Mouse (Mus musculus): Measurements from ENCODE around the gene Phox2b. TPM values are rescaled to one million over a fixed set of nuclear protein-coding genes. Genes with fewer than 3 reads are reported as not detected.

The Phox2b gene
- polyA plus RNA-seq (2012; rRNA removed) = 0.02 TPM in 1 of 2 replicates, not detected in the other

DNA sequence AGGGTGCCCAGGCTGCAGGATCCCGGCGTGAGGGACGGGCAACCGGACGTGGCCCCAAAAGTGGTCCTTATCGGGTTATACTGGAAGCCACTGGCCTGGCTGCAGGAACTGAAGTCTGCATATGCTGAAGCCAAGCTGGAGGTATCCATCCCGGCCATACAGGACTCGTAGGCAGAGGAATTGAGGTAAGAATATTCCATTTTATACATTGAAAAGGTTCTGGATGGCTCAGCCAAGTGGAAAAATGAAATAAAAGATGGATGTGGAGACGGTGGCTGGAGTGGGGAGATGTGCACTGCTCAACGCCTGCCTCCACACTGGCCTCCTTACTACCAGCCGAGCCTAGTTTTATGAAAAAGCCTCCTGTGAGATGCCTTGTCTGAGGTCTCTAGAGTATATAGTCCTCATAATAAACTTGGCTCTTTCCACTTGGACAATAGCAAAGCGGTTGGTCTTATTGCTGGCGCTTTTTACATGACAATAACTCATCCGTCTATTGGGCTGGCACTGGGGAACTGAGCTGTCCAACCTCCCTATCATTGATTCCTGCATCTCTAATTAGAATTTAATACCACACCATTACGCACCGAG lies at the start of gene Phox2b:
Phox2b (minus strand) TSS at position 569 of the 591 bp plus-strand sequence.
- peak in 1 of 2 experiments; percentile 9 for DNase-seq (ENCODE audit: extremely low spot score in 1 of 2, low spot score in 1 of 2)

DNA sequence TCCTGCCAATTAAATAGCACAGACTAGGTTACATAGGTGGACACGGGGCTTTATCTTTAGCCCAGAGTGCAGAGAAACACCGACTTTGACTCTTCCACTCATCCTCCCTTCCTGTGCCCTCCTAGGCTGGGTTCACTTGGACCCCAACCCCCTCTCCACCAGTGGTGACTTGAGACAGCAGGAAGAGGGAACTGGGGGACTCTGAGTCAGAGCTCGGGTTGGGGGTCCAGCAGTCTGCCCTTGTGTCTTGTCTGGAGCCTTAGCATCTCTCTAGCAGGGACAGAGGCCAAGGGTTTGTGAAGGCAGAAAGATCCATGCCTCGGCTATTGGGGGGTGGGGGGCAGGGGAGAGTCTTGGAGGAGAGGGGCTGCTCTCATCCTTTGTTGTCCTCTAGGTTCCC lies 43.5 kb upstream of the Phox2b start:
- DNase-seq (ENCODE audit: extremely low spot score in 1 of 2, low spot score in 1 of 2) = no peak

DNA sequence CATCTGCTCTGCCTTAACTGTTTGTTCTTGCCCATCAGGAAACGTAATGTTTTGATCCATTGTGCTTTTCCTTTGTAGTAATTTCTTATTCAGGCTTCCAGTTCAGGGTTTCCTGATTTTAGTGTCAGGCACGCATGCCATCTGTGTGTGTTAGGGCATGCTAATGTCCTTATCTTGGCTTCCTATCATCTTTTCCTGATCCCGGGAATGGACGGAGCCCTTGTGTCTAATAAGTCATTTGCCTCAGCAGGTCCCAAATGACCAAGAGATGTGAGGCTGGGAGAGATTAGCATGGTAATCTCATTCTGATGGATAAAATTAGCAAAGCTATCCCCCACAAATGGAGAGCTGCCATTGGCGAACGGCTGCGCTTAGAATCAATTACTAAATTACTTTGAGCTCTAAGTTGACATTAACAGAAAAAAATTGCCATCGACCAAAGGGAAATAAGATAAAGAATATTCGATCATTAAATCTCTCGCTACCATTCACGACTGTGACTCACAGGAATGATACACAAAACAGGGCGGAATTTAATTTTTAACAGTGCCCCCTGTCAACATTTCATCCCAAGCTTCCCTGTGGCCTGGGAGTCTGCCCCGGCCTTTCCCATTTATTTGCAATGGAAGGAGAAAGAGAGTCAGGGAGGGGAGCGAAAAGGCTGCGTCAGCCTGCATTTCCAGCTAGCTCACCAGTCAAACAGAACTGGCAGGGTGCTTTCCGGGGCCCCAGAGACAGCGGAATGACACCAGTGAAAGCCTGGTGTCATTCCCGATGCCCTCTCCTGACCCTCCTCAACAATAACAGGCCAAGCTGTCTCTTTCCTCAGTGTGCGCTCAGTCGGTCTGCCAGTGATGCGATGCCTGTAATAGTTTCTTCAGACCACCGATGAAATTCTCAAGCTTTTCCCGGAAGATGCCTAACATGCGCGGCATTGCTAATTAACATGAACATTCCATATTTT lies 40.2 kb upstream of the Phox2b start:
- no peak for DNase-seq (ENCODE audit: extremely low spot score in 1 of 2, low spot score in 1 of 2)

DNA sequence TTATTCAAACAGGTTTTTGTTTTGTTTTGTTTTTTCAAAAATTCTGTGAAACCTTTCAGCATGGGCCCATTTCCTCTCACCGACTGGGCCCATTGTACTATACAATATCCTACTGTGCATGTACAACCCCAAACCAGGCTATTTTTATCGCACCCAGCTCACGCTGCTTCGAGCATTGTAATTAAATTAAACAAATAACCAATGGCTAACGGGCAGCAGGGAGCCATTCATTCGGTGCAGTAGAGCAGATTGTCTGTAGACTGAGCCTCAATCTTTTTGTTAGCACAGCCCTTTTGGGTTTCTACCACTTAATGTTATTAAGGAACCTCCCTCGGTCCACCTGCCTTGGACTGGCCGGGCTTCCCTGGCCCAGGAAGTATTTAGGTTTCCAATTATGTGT lies 39.5 kb upstream of the Phox2b start:
- no peak for DNase-seq (ENCODE audit: extremely low spot score in 1 of 2, low spot score in 1 of 2)

DNA sequence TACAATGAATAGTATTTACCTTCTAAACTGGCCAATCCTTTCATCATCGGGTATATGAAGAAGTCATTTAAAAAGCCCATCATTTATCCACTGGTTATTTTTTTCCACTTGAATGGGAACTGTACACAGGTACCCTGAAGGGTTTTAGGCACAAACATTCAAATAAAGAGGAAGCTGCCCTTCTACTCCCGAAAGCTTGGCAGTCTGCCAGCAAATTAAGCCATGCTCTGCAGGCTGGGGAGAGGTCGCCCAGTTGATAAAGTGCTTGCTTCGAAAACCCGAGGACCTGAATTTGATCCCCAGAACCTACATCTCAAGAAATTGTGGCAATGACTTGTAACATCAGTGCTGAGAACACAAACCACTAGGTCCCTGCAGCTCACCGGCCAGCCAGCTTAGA lies 35.6 kb upstream of the Phox2b start:
- DNase-seq (ENCODE audit: extremely low spot score in 1 of 2, low spot score in 1 of 2) = no peak

DNA sequence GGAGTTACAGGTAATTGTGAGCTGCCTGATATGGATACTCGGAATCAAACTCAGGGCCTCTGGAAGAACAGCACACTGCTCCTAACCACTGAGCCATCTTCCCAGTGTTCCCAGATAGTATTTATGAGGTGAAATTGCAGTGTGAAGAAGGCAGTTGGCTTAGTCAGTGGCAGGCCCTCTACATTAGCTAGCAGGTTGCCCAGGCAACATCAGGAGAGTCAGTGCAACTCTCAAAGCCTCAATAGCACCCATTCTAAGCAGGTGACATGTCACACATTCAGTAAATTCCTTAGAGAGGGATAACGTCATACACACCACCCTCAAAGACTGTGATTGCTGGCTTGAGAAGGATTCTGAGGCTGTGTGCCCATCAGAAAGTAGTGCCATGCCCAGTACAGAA lies 32.6 kb upstream of the Phox2b start:
- DNase-seq (ENCODE audit: extremely low spot score in 1 of 2, low spot score in 1 of 2) = no peak

DNA sequence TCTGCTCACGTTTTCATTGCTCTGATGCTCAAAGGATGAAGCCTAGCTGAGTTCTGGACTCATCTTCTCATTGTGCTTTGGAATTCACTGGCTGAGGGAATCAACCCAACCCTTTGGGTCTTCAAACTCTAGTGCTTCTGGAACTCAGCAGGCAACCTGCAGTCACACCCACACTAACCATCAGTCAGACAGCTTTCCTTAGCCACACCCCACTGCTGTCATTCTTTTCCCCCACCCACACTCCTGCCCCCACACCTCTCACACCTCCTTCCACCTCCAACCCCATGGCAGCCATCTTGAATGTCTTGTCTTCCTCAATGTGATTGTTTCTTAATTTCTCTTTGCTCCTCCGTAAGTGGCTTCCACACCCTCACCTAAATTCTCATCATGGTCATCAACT lies 7.2 kb upstream of the Phox2b start:
- DNase-seq (ENCODE audit: extremely low spot score in 1 of 2, low spot score in 1 of 2) = no peak

DNA sequence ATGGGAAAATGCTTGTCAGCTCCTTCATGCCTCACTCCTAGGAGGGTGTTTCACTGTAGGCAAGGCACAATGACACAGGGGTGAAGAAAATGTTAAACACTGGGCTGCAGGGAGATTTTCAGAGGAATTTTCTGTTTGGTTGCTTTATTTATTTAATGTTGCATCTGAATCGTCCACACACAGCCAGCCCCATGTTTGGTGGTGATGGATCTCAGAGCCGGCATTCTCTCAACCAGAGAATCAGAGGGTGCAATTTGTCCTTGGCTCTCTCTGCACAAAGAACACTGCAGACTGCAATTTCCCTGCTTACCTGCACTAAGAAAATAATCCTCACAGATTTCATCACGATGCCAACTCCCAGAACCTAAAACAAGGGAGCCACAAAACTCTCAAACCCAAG lies 3.9 kb upstream of the Phox2b start:
- DNase-seq (ENCODE audit: extremely low spot score in 1 of 2, low spot score in 1 of 2) = no peak

DNA sequence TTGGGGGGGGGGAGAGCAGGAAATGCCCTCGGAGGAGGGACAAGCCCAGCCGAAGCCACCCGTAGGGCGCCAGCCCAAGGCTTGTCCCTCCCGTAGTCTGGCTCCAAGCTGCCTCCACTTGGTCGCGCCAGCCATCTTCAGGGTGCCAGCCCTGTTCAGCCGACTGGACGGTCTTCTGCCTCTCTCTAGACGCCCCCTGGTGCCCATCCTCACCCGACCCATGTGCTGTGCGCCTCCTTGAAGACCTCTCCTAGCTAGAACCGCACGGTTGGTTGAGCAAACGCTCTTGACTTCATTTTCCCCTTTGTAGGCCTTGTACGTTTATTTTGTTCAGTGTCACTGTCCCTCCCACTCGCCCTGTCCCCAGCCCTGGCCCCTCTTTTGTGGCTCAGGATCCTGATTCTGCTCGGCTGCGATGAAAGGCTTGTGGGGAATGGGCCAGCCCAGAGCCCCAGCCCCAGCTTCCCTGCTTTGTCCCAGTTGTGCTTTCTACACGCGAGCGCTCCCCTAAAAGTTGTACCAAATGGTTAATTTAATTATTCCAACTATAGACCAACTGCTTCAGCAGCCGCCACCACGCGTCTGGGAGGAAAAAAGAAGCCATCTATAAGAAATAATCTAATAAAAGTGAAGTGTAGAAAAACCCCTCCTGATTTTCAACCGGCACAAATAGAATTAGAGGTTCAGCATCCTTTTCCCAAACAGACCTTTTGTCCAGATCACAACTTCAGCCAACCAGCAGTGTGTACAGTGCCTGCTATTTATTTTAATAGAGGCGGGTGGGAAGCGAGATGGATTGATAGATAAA lies 2.9 kb upstream of the Phox2b start:
- no peak for DNase-seq (ENCODE audit: extremely low spot score in 1 of 2, low spot score in 1 of 2)

DNA sequence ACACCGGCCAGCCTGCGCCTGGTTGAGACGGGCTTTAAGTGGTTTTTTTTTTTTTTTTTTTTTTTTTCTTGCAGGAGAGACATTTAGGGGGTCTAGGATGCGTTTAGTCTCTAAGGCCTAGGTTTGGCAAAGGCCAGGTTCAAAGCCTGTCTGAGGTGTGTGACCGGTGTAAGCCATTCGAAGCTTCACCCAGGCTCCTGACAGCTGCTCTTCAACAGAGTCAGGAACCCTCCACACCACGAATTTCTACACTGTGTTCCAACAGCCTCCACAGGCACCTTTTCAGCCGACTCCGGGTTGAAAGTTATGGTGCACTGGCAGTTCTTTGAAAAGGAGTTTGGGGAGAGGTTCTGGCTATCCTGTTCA lies 2.3 kb upstream of the Phox2b start:
- DNase-seq (ENCODE audit: extremely low spot score in 1 of 2, low spot score in 1 of 2) = no peak

DNA sequence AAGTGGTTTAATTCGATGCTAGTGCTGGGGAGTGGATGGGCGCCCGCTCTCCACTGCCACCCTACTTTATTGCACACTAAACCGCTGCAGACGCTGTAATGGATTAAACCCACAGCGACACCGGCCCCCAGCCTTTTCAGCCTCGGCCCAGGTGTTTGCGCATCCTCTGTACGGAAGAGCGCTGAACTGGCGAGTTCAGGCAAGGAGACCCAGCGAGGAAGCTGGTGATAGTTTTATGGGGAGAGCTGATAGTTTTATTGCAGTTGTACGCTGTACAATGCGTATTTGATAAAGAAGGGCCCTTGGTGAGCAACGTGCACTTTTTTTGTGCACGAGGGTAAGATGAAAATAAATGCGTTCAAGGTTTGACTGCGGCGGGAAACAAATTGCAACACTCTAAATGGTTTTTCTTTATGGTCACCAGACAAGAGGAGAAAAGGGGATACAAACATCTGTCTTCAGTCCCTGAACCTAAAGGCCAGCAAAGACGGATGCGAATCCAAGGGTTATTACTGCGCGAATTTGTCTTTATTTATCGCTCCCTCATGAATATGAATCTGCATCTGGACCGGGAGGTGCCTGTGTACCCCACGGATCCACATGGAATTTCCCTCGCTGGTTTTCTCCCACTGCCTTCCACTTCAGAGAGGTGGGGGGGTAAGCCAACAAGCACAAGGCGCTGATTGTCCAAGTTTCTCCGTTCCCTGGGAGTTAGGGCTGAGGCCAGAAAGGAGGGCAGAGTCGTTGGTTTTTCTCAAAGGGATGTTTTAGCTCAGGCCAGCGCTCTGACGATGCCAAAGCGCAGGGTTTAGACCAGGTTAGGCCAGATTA lies 1.7 kb upstream of the Phox2b start:
- no peak for DNase-seq (ENCODE audit: extremely low spot score in 1 of 2, low spot score in 1 of 2)

DNA sequence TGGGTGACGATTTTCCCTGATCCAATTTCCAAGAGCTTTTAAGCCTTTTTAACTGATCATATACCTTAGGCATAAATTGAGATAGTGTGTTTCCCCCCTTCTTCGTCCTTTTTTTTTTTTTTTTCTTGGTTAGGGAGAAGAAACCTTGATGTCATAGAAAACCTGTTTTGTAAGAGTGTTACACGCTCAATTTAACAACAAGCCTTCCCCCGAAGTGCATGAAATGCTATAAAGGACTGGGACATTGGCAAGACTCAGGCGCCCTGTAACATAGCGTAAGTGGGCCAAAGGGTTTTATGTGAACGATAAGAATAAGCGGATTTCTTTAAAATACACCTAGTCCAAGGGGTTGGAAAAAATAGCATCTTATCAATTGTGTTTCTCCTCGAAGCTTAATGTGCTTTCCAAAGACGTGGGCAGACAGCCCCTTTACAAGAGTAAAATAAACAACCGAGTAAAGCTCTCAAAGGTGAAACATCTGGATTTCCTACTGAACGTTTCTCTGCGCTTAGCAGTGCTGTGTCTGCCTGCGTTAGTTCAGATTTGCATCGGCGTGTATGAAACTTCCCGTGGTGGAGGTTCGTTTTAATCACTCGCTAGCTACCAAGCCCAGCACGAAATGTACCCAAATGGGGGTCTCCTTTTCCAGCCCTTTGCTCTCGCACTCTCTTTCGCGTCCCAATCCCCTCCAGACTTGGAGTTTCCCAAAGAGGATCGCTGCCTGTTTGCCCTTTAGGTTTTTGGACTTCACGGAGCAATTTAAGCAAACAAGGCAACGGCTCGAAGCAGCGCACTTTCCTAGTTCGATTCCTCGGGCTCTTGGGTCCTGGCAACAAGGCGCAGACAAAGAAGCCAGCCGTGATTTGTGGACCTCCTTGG lies 531 bp upstream of the Phox2b start:
- DNase-seq (ENCODE audit: extremely low spot score in 1 of 2, low spot score in 1 of 2) = peak in 1 of 2 experiments; percentile 6

DNA sequence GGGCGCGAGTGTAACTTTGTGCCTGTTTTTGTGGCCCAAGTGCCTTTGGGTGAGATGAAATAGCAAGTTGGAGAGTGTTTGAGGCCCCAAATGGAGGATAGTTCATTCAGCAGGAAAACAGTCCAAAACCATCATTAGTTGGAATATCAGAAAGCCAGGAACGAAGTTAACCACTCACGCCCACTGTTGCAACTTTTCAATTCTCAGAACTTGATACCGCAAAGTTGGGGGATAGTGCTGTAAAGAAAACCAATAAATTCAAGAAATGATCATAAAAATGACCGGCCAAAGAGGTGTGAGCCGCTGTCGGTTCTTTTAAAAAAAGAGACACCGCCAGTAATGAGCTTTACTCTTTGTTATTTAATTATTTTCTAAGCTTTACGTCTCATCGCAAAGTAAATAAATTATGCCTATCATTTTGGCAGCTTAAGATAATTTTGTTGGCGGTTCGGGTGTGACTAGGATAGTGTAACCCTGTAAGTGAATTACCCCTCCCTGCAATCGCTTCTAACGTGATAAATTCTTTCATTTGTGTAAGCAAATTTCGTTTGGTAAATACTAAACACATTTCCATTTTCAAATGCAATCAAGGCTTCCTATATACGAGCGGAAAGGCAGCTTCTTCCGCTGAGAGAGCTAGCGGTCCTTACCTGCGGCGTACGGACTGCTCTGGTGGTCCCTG lies 909 bp downstream of the Phox2b start:
- DNase-seq (ENCODE audit: extremely low spot score in 1 of 2, low spot score in 1 of 2) = no peak

DNA sequence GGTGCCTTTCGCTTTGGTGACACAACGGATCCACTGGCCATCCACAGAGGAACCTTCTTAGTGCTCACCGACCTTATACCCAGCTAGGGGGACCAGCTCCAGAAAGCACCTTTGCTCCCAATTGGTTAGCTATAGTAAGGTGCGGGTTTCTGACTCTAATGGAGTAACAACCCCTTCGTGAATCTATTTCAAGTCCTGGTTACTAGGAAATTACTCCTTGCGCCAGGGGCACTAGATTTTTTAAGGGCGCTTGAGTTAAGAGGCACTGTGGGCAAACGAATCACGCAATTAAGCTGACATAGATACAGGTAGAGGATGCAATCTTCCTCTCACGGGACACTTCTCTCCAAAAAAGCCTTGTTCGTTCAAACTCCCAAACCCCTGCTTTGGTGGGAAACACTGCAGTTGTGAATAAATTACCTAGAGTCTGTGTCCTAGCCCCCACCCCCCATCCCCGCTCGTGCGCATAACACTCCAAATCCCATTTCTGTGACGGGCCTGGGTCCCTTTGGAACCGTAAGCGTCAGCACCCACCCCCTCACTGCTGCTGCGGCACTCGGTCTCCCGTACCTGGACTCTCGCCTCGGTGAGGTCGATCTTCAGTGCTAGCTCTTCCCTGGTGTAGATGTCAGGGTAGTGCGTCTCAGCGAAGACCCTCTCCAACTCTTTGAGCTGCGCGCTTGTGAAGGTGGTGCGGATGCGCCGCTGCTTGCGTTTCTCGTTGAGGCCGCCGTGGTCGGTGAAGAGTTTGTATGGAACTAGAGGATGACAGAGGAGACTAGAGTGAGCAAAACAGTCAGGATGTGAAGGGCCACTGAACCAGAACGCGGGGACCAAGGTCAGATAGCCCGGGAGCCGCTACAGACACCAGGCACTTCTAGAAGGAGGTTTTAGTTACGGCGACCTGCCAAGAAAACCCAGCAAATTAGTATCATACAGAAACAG lies 1.7 kb downstream of the Phox2b start:
- peak in 1 of 2 experiments; percentile 5 for DNase-seq (ENCODE audit: extremely low spot score in 1 of 2, low spot score in 1 of 2)

DNA sequence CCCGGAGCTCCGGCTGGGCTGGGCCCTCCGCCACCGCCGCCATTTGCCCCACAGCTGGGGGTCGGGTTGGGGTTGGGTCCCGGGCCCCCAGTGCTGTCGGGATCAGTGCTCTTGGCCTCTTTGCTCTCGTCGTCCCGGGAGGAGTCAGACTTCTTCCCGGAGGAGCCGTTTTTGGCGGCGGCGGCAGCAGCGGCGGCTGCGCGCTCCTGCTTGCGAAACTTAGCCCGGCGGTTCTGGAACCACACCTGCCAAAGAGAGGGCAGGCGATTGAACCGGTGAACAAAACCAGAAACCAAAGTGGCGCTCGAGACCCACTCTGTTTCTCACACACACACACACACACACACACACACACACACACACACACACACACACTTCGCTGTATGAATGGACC lies 2.7 kb downstream of the Phox2b start:
- no peak for DNase-seq (ENCODE audit: extremely low spot score in 1 of 2, low spot score in 1 of 2)

DNA sequence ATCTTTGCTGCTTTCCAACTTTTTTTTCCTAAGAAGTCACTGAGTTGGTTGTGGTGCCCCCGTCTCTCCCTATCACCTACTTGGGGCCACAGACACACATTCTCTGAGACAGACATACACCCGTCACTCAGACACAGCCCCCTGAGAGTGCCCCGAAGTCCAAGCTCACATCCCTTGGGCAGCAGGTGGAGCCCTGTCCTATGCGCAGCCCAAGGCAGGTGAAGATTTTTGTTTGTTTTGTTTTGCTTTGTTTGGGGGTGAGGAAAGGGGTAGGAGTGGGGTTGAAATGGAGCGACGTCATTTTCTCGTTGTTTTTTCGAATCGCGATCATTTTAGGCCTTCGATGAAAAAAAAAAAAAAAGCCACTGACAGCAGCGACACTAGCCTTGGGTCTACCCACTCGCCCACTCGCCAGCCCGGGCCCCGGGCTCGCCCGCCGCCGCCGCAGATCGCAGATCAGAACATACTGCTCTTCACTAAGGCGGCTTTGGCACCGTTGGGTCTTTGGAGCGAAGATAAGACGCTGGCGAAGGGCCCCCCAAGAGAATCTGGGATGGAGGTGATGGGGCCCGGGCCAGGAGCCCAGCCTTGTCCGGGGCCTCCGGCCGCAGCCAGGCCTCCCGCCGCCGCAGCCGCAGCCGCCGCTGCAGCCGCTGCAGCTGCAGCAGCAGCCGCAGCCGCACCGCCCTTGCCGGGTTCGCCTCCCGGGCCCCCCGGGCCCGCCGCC lies 3.3 kb downstream of the Phox2b start:
- DNase-seq (ENCODE audit: extremely low spot score in 1 of 2, low spot score in 1 of 2) = no peak

DNA sequence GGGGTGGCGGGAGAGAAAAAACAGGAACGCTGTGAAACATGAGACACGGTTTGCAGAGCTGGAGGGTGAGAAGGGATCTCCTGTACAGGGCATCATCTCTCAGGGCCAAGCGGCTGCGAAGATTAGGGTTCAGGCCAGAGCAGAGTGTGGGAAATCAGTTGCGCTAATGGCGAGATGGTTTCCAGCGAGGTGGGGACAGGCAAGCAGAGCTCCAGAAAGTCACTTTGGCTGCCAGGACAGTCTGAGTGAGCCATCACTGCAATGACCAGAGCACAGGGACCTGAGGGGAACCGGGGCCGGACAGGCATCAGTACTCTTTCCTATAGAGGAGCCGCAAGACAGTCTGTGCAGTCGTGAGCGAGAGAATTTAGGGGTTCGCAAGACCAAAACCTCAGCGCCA lies 3.9 kb downstream of the Phox2b start:
- no peak for DNase-seq (ENCODE audit: extremely low spot score in 1 of 2, low spot score in 1 of 2)
